Mouse (Mus musculus): ENCODE measurements around the gene Trafd1. TPM values are rescaled to one million over a fixed set of nuclear protein-coding genes. Genes with fewer than 3 reads are reported as not detected.
"Not testable (repeated sequence)": the region's sequence is repeated elsewhere in the genome, so short reads cannot be mapped to it uniquely, and the experiment has no call there.

Trafd1 gene
- total and polyA plus RNA-seq, 3 experiments = 28.7 to 44.5 (median 34.7) TPM

DNA sequence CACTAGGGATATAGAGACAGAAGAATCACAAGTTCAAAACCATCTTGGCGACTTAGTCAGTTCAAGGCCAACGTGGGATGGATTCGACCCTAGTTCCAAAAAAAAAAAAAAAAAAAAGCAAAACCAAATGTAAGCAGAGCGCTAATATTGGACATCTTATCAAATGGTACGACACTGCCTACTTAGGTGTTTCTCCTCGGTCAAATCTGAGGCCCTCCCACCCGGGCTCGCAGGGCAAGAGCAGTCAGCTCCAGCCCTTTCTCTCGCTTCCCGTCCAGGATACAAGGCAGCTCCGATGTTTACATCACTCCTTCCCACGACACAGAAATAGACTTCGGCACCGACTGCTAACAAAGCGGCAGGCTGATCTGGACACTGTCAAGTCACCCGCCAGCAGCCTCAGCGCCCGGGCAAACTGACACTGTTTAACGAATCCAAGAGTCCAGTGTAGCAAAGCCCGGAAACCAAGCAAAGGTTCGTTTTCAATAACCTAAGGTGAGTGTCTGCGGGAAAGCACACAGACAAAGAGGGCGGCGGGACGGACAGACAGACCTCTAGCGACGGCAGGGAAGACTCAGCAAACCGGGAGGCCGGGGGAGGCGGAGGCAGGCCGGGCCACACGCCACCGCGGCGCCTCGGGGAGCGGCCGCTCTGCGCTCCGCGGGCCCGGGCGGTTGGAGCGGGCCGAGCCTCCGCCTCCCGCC is 523 bp downstream of the Trafd1 start:
- DNase-seq = no peak

DNA sequence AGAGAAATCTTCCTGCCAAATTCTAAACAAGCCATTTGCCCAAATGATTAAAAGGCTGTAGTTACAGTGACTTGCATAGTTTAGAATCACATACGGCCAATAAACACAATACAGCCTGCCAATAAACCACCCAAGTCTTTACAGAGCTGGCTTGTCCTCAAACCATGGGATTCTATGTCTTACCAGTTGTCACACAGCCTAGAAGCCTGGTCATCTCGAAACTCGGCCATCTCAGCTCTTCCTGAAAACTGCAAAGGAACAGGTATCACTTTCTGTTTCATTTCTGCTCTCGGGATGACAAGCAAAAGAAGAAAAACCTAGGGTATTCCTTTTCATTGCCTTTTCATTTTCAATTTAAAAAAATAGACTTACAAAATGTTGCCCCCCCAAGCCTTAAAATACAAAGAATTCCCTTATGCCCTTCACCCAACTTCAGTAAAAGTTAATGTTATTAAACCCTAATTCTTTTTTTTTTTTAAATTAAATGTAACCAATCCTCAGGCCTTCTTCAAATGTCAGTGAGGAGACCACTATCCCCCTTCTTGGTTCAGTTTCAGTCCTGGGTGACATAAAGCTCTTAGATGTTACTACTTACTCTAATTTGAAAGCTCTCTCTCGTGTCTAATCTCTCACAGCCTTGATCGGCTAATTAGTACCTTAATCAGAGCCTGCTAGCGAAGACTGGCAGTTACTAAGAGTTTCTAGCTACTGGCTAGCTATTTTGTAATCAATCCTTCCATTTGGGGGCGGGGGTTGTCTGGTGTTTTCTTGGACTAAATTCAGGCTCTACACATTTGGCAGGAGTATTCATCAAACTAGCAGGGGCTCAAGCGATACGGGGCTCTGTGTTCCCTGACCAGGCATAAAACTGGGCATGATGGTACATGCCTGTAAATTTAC is 1.3 kb downstream of the Trafd1 start:
- DNase-seq = peak; percentile 28

DNA sequence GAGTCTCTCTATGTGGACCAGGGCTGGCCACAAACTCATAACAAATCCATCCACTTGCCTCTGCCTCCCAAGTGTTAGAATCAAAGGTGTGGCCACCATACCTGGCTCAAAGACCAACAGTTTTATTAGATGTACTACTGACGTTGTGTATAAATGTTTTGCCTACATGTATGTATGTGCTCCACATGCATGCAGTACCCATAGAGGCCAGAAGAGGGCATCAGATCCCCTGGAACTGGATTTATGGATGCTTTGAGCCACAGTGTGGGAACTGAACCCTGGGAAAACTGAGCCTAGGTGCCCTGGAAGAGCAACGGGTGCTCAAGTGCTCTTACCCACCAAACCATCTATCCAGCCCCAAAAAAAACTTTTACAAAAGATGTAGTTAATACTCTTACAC is 4.7 kb downstream of the Trafd1 start:
- no peak for DNase-seq

DNA sequence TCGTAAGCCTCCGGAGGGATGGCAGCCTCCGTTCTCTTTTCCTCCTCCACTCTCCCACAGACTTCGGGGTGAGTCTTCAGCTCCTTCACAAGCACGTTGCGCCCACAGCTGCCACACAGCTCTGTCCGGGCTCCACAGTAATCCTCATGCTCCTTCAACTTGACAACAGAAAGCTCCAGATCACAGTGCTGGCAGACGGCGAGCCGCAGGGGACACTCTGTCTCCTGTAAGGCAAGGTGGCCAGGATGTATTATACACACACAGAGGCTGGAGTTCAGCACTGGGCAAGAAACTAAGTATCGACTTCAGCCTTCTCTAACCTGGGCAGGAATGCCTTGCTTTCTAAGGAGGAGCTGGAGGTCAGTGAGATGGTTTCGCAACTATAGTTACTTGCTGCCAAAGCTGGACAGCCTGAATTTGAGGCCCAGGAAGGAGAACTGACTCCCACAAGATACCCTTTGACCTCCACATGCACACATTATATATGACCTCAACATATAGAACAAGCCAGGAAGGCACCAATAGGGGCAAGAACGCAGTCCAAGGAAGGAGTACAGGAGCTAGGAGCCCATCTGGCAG is 6.7 kb downstream of the Trafd1 start:
- DNase-seq = no peak

DNA sequence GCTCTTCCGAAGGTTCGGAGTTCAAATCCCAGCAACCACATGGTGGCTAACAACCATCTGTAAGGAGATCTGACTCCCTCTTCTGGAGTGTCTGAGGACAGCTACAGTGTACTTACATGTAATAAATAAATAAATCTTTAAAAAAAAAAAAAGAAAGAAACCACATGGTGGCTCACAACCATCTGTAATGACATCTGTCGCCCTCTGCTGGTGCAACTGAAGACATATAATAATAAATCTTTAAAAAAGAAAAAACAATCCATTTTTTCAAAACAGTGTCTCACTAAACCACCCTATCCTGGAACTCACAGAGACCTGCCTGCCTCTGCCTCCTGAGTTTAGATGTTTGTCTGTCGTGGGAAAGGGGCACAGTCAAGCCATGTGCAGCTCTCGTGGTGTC is 8.5 kb downstream of the Trafd1 start:
- not testable (repeated sequence) for DNase-seq

DNA sequence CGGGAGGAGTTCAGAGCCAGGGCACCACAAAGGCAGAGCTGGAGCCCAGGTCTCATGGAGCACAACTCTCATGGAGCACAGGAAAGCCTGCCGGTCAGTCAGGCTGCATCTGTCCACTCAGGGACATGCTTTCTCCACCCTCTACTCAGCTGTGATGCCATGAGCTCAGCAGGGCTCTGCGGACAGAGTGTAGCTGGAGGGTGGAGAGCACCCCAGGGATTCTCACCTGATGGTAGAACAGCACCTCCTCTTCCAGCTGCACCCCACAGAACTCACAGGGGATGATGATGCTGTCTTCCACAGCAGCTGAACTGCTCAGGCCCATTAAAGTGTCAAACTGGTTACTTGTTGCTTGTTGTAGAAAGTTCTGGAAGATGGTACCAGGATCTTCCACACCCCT is 10.6 kb downstream of the Trafd1 start:
- DNase-seq = no peak

DNA sequence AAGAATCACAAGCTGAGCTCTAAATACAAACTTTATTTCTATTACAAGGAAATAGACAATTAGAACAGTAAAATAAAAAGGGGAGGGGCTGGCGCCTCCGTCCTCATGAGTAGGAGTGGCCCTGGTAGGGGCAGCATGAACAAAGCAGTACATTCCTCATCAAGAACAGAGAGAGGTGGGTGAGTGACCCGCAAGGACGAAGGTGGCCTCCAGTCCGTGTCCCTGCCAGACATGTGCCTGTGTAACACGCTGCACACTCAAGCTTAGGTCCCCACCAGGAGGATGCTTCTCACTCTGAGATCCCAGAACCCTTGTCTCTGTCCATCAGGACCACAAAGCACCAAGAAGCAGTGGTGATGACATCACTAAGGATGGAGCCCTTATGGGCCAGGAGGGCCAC is 13.7 kb downstream of the Trafd1 start:
- DNase-seq = no peak

DNA sequence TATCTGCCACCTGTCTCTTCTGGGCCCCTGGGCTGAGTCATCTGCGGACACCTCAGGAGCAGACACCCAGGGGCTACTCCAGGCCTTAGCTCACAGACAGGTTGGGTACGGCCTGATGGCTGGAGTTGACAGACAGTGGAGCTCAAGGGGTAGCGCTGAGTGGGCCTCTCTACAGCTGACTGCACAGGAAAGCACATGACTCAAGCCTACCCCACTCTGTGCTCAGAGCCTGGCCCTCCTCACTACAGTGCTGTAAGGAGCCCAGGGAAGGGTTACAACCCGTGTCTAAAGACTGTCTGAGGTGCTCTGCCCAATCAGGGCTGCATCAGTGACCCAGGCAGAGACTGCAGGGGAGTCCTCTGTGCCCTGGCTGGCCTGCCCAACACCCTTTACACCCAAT is 18.2 kb downstream of the Trafd1 start:
- DNase-seq = no peak

DNA sequence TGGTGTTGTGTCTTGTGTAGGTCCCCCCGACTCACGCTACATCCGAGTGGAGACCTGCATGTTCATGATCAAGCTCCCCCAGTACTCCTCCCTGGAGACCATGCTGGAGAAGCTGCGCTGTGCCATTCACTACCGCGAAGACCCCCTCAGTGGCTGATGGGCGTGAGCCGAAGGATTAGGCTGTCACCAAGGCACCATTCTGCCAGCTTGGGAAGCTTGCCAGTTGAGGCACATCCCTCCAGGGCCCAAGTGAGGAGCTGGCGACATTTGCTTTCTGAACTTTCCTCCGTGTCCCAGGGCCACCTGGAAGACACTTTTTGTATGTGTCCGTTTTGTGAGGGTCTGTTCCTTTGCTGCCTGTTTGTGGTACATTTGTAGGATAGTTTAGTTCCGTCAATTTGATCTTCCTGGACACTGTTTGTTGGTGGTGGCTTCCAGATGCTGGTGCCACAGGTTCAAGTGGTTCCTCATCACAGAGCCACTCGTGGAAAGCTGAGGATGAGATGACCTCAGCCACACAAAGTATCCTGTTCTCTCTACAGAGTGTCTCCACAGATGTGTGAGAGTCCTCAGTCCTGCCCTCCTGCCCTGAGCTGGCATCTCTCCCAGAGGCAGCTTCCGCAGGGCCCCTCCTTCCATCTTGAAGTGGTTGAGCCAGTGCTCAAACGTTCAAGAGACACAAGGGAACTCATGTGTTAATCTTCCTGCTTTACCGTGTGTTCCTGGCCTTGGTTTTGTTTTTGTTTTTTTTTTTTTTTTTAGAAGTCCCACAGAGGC is 18.8 kb downstream of the Trafd1 start:
- DNase-seq = no peak

DNA sequence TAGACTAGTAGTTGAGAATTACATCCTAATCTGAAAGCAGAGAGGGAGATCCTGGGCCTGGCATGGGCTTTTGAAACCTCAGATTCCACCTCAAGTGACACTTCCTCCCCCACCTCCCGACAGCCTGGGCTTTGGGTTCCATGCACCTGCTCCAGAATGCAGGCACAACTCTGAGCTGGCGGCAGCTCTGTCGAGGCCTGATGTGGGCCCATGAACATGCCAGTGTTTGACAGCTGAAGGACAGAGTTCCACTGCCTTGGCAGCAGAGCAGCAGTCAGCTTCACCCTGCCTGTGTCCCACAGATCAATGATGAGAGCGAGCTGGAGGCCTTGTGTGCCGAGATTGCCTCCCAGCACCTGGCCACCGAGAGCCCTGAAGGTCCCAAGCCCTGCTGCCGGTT is 22.0 kb downstream of the Trafd1 start:
- peak; percentile 49 for DNase-seq

DNA sequence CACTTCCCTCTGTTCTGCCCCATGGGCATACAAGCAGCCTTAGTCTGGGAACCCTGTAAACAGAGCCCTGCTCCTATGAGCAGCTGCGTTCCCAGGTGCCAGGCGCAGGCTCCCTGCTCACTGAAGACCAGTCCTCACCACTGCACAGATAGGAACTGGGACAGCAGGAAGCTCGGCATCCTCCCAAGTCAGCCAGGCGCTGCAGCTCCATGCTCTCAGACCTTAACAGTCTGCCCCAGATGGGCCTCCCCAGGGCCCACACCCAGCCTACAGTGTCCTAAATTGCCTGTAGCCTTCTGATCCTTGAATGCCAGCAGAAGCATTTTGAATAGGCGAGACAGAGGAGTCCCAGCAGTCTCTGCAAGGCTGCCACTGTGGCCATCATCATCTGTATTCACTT is 23.7 kb downstream of the Trafd1 start:
- no peak for DNase-seq

DNA sequence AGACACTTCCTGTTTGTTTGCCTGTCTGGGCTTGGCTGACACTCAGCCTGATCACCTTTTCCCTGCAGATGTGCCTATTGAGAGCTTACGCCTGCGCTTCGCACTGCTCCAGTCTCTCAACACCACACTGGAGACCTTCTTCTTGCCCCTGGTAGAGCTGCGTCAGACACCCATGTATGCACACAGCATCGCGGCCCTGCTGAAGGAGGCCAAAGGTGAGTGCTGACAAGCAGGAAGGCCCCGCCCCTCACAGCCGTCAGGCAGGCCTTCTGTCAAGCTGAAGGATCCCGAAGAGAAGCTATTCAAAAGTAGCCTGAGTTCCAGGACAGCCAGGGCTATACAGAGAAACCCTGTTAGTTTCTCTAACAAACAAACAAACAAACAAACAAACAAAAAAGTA is 26.2 kb downstream of the Trafd1 start:
- DNase-seq = no peak

DNA sequence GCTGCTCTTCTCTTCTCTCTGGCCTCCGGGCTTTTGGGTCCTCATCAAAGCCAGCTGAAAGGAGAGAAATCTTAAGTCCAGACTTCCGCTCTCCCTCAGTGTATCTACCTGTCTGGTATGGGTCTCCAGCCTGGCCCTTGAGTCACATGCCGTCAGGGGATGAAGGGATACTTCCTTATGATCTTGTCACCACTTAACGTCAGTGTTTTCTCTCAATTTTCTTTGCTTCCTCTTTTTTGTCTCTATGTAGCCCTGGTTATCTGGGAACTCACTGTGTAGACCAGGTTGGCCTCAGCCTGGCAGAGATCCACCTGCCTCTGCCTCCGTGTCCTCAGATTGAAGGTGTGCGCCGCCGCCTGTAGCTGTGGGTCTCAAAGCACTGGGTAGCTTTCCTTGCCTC is 41.4 kb downstream of the Trafd1 start:
- no peak for DNase-seq

DNA sequence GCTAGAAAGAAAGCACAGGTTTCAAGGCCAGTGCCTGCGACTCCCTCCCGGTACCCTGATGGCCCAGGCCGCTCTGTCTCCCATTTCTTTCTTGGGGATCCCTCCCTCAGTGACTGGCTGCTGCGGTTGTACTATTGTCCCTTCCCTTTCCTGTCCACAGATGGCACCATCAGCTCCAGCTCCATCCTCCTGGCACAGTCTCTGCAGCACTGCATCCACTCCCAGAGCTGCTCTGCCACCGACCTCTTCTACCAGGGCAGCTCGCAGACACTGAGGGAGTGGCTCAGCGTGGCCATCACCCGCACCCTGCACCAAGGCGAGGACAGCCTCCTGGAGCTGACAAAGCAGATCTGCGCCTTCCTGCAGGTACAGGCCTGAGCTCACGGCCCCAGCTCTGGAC is 42.9 kb downstream of the Trafd1 start:
- DNase-seq = no peak

DNA sequence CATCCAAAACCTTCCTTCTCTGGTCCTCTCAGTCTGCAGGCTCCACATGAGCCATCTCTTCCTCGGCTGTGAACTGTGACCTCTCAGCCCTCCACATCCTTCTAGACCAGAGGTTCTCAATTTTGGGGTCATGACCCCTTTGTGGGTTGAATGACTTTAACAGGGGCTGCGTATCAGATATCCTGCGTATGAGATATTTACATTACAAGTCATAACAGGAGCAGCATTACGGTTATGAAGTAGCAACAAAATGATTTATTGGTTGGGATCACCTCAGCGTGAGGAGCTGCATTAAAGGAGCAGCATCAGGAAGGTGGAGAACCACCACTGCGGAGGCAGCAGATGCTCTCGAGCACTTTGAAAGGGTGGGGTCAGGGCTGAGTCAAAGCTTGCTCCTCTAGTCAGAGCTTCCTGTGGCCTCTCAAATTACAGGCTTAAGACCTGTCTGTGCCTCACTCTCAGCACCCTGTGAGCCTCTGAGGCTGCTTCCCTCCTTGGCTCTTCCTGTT is 44.4 kb downstream of the Trafd1 start:
- DNase-seq = no peak

DNA sequence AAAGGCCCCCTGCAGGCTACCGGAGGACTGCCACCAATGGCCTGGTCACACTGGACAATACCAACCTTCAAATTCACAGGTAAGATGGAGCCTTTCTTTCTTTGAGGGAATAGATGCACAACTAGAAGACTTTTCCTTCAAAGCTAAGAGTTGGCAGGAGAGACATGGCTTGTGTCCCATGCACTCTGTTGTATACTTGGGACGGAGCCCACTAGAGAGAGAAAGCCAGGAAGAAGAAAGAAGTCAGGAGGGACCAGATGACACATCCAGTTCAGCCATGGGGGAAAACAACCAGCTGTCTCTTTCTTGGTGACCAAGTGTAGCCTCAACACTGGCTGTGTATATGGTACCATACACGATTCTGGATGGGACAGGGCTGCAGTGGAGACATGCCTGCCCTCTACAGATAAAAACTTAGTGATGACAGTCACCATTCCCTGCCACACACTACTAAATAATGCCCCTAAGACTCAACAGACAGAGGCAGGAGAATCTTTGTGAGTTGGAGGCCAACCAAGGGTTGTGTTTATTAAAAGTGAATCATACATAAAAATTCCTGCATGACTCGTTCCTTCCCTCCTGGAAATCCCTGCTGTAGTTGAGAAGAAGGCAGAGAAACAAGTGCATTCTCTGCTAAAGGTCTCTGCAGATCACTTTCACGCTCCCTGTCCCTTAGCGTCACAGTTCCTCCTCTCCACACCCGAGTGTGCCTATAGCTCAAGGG is 45.8 kb downstream of the Trafd1 start:
- DNase-seq = peak; percentile 9

DNA sequence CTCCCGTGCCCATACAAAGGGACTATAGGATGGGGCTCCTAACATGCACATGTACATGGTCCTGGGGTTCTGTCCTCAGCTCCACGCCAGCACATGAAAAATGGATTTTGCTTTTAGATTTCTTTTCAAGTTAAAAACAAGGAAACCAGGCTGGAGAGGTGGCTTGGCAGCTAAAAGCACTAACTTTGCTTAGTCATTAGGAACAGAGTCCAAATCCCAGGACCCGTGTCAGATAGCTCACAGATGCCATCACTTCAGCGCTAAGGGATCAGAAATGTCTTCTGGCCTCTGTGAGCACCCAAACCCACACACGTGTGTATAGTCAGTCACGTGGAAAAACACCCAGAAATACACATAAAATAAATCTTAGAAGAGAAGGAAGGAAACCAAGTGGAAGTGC is 48.7 kb downstream of the Trafd1 start:
- no peak for DNase-seq

DNA sequence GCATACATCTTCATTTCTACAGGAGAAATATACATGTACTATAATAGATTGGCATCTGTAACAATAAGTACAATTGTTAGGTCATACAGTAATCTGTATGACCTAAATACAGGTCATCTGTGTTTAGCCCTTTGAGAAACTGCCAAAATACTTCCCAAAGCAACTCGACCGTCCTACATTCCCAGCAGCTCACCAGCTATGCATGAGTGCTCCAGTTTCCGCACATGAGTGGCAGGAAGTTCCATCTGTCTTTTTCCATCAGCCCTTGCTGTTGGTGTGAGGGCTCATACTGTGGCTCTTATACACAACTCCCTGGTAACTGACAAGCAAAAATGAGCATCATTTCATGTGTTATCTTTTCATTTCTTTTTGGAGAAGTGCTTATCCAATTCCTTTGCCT is 49.4 kb downstream of the Trafd1 start:
- no peak for DNase-seq

DNA sequence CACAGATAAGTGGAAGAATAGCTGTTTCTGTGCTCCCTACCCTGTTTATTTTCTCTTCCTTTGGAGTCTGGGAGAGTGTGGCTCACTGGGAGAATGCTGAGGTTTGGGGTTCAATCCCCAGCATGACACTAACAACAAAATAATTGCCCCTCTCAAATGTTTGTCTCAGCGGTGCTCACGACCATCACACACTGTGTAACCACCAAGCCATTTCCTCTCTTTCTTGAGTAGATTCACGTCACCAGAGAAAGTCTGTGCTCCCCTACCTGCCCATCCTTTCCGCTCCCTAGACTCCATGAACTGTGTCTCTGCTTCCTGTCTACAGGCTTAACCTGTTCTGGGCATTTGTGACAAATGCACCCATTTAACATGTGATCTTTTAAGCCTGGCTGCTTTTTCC is 50.0 kb downstream of the Trafd1 start:
- DNase-seq = no peak

DNA sequence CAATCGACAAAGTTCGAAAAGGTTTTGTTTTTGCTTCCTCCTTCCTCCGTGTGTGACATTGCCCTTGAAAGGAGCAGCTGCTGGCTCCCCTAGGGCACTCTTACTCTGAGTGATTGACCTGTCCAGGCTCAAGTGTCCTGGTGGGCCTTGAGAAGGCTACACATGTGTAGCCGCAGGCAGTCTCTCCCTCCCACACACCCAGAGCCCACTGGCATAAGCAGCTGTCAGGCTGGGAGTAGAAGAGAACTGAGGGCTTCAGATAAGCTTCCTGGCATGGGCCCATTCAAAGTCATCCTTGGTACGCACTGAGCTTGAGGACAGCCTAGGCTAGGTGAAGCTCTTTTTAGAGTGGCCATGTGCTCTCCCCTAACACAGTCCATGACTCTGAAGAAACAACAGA is 51.0 kb downstream of the Trafd1 start:
- DNase-seq = no peak

DNA sequence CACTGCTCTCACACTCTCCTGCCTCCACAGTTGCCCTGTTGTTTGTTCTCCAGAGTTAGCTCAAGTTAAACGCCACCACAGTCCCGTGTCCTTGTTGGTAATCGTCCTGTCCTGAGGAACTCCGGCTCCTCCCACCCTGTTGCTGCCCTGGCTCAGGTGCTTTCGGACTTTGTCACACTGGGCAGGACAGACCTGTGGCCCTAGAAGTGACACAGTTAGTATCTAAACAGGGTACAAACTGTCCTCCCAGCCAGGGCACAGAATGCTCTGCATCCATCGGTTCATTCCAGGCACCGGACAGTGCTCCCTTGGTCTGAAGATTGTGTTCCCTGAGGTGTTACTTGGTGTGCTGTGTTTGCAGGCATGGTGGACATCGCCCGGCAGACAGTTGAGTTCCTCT is 51.5 kb downstream of the Trafd1 start:
- DNase-seq = no peak

DNA sequence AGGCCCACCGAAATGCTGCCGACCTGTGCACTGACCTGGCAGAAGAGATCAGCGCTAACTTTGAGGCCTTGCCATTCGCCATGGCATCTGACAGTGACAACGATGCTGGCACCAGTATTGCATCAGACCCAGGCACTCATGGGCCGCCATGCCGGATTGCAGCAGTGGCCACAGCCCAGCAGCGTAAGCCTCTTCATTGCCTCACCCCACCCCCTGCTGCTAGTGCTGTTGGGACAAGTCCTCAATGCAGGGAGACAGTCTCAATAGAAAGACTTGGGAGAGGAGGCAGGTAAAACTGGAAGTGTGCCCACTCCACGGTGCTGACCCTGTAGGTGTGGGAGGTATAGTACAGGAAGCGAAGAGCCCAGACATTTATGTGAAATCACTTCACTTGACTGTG is 53.7 kb downstream of the Trafd1 start:
- DNase-seq = no peak
